Mouse (Mus musculus) small intestine, adult 2 months (tissue): ENCODE results near the gene Gcsam. TPM values are rescaled to one million over a fixed set of nuclear protein-coding genes. Genes with fewer than 3 reads are reported as not detected.

Experiments used
- H3K27ac ChIP-seq: fragments of 200-500 bp; 2 replicates; pipeline ENCODE4 v1.5.1; 2012; ENCODE audit warnings: low read depth, low read length, control low read depth, inconsistent platforms; ENCODE audit not compliant: insufficient read depth
- H3K27me3 ChIP-seq: fragments of 200-500 bp; 2 replicates; pipeline ENCODE4 v1.6.1; 2012; ENCODE audit warnings: mild to moderate bottlenecking, moderate library complexity, low read length, inconsistent platforms; ENCODE audit not compliant: control insufficient read depth, insufficient read depth
- H3K36me3 ChIP-seq: fragments of 200-500 bp; 2 replicates; pipeline ENCODE4 v1.6.1; 2012; ENCODE audit warnings: mild to moderate bottlenecking, low read length, control low read depth, inconsistent platforms; ENCODE audit not compliant: control insufficient read depth, insufficient read depth
- H3K4me1 ChIP-seq: fragments of 200-500 bp; 2 replicates; pipeline ENCODE4 v1.6.1; 2012; ENCODE audit warnings: low read length, inconsistent platforms, mixed read lengths; ENCODE audit not compliant: control insufficient read depth, insufficient read depth, insufficient read length
- H3K4me3 ChIP-seq: fragments of 200-500 bp; 2 replicates; pipeline ENCODE4 v1.5.1; 2012; ENCODE audit warnings: low read depth, mild to moderate bottlenecking, control low read depth, inconsistent platforms, low read length, moderate library complexity
- CTCF ChIP-seq: fragments of 200-500 bp; IDR thresholded peaks from 2 replicates; pipeline ENCODE4 v1.5.1; 2012; ENCODE audit warnings: low read depth, mild to moderate bottlenecking, control low read depth, inconsistent platforms, low read length, moderate library complexity, mixed read lengths; ENCODE audit not compliant: insufficient replicate concordance, insufficient read length; ENCODE audit errors: extremely low read depth
- POLR2A ChIP-seq: fragments of 200-500 bp; IDR thresholded peaks from 2 replicates; pipeline ENCODE4 v1.6.1; 2012; ENCODE audit warnings: low read depth, mild to moderate bottlenecking, control low read depth, inconsistent platforms, low read length, moderate library complexity
- WGBS: fragments of 180-500 bp; shearing (Covaris S2); methylation state at CpG from one replicate; pipeline ENCODE4 v1.1.7; 2018; 5-methylcytosine and 5-hydroxymethylcytosine counted together
- polyA plus RNA-seq: library from polyadenylated mRNA; depleted of rRNA; stranded (reverse); fragments of >200 nt; gene quantifications from 2 replicates; pipeline ENCODE4 v1.2.3, GENCODE M21; 2012

Gcsam gene
- polyA plus RNA-seq, 1 experiment = 0.11 TPM

GRCm38 (mm10) chr16:45608481-45608954 is 1.7 kb upstream of the Gcsam start:
- TF ChIP-seq POLR2A = no peak
- TF ChIP-seq CTCF = no peak
- Histone ChIP-seq H3K36me3 (no peaks in the 10 kb centered on the region), H3K4me3 (no peak overlapping the region), H3K27me3 (no peaks in the 10 kb centered on the region), H3K4me1 (peaks cover 7% of the 10 kb centered on the region; the same call in 1 of the 2 replicates), H3K27ac (peak overlapping the region; percentile 40)
- WGBS = 7% methylated on average over 4 of the region's 4 CpGs

- 33% methylated on average over 3 of the region's 3 CpGs for WGBS
- H3K27me3 ChIP-seq = no peaks in the 10 kb centered on the region
- H3K4me1 ChIP-seq = peaks cover 7% of the 10 kb centered on the region; the same call in 1 of the 2 replicates
- no peak overlapping the region for H3K4me3 ChIP-seq
- TF ChIP-seq CTCF (peak; percentile 46; the same call in 1 of the 2 replicates), POLR2A (no peak)
- no peaks in the 10 kb centered on the region for H3K36me3 ChIP-seq
- peak overlapping the region; percentile 40; the same call in 1 of the 2 replicates for H3K27ac ChIP-seq
Observed at GRCm38 (mm10) chr16:45609300-45609699, 880 bp upstream of the Gcsam start.

GRCm38 (mm10) chr16:45613247-45613646 is 3.1 kb downstream of the Gcsam start:
- H3K4me3 ChIP-seq = no peak overlapping the region
- no peaks in the 10 kb centered on the region for H3K36me3 ChIP-seq
- no peak overlapping the region for H3K27ac ChIP-seq
- peaks cover 7% of the 10 kb centered on the region; the same call in 1 of the 2 replicates for H3K4me1 ChIP-seq
- WGBS = 76% methylated on average over 2 of the region's 2 CpGs
- H3K27me3 ChIP-seq = no peaks in the 10 kb centered on the region
- TF ChIP-seq CTCF = no peak
- TF ChIP-seq POLR2A = no peak

GRCm38 (mm10) chr16:45615944-45616343 is 5.8 kb downstream of the Gcsam start:
- Histone ChIP-seq H3K27me3 (no peaks in the 10 kb centered on the region), H3K36me3 (no peaks in the 10 kb centered on the region), H3K4me3 (no peak overlapping the region), H3K27ac (no peak overlapping the region), H3K4me1 (no peaks in the 10 kb centered on the region)
- TF ChIP-seq CTCF (no peak), POLR2A (no peak)
- 95% methylated on average over 1 of the region's 1 CpGs for WGBS

- no peaks in the 10 kb centered on the region for H3K36me3 ChIP-seq
- no peak for TF ChIP-seq CTCF
- TF ChIP-seq POLR2A = no peak
- H3K27me3 ChIP-seq = no peaks in the 10 kb centered on the region
- peaks cover 1% of the 10 kb centered on the region; the same call in 1 of the 2 replicates for H3K4me1 ChIP-seq
- H3K27ac ChIP-seq = no peak overlapping the region
- no peak overlapping the region for H3K4me3 ChIP-seq
- 78% methylated on average over 8 of the region's 8 CpGs for WGBS
Observed at GRCm38 (mm10) chr16:45619751-45620375, 9.7 kb downstream of the Gcsam start.

GRCm38 (mm10) chr16:45623230-45623629 is 13.1 kb downstream of the Gcsam start:
- no peak overlapping the region for H3K4me3 ChIP-seq
- peaks cover 13% of the 10 kb centered on the region for H3K36me3 ChIP-seq
- H3K4me1 ChIP-seq = peaks cover 1% of the 10 kb centered on the region; the same call in 1 of the 2 replicates
- no peaks in the 10 kb centered on the region for H3K27me3 ChIP-seq
- TF ChIP-seq CTCF (no peak), POLR2A (no peak)
- no peak overlapping the region for H3K27ac ChIP-seq
- 82% methylated on average over 4 of the region's 4 CpGs for WGBS

GRCm38 (mm10) chr16:45624791-45625190 is 14.6 kb downstream of the Gcsam start:
- no peak overlapping the region for H3K4me3 ChIP-seq
- no peaks in the 10 kb centered on the region for H3K27me3 ChIP-seq
- no peak for TF ChIP-seq CTCF
- TF ChIP-seq POLR2A = no peak
- H3K36me3 ChIP-seq = peaks cover 22% of the 10 kb centered on the region
- H3K27ac ChIP-seq = no peak overlapping the region
- H3K4me1 ChIP-seq = peaks cover 1% of the 10 kb centered on the region; the same call in 1 of the 2 replicates
- WGBS = 79% methylated on average over 2 of the region's 2 CpGs
